Mouse (Mus musculus) natural killer cell, adult 2 months (primary cell): ENCODE measurements around the gene Fbxw24.
"Not testable (repeated sequence)": the region's sequence is repeated elsewhere in the genome, so short reads cannot be mapped to it uniquely, and the experiment has no call there.

Source experiments
- DNase-seq, 2 experiments: peaks; one replicate each; pipeline ENCODE4 v3.0.0; 2022; ENCODE audit warnings: low spot score in 2 of 2

Gene Fbxw24

DNA sequence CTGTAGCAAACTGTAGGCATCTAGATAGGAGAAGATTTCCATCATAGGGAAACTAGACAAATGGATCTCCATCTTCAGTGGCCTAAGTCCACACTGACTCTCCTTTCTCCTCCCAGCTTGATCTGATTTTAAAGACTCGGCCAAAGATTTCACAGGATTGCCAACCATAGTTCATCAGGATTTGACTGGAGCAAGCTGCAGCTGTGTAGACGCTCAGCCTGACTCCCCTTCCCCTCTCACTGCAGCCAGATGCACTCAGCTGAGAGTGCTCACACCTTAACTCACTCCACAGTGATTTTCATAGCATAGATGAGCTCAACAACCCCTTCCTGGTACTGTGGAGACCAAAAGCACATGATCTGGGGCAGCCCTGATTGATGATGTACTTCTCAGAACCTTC, at the start of gene Fbxw24:
TSS of gene Fbxw24 (minus strand) at position 101 of the 400 bp plus-strand sequence.
- not testable (repeated sequence) for DNase-seq

DNA sequence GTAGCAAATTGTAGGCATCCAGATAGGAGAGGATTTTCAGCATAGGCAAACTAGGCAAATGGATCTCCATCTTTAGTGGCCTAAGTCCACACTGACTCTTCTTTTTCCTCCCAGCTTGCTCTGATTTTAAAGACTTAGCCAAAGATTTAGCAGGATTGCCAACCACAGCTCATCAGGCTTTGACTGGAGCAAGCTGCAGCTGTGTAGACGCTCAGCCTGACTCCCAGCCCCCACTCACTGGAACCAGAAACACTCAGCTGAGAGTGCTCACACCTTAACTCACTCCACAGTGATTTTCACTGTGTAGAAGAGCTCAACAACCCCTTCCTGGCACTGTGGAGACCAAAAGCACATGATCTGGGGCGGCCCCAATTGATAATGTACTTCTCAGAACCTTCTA, 38.7 kb upstream of the Fbxw24 start, which contains the start of gene Fbxw25:
TSS of gene Fbxw25 (minus strand) at position 101 of the 400 bp plus-strand sequence.
- DNase-seq = not testable (repeated sequence)

DNA sequence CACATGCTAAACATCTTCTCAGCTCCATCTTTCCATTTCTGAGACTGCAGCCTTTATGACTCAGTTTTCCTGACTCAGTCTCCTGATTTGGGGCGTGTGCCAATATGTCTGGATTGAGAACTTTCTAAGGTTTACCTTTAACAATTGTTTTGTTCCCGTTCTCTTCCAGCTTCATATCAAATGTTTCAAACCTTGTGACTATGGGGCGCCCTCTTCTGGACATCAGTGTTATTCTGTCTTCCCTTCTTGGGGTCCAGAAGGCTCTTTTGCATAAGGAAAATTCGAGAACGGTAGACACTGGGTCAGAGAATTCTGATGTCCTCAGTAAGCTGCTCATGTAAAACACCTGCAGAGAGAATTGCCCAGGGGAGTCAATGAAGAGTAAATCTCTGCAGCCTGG, 19.0 kb downstream of the Fbxw24 start:
- not testable (repeated sequence) for DNase-seq

DNA sequence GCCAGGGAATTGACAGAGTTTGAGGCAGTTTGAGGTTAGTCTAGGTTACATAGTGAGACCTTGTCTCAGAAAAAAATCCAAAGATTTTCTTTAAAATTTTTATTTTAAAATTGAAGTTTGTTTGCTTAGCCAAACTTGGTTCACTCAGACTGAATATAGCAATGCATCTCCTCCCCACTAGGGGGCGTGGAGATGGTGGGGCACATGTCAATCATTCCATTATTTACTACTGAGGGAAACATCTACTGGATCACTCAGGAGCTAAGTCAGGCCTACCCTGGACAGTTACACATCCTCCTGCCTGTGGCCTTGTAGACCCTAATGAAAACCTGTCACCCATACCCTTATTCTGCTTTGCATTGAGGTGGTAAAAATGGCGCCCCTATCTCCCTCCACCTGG, 23.7 kb downstream of the Fbxw24 start:
- DNase-seq = not testable (repeated sequence)

DNA sequence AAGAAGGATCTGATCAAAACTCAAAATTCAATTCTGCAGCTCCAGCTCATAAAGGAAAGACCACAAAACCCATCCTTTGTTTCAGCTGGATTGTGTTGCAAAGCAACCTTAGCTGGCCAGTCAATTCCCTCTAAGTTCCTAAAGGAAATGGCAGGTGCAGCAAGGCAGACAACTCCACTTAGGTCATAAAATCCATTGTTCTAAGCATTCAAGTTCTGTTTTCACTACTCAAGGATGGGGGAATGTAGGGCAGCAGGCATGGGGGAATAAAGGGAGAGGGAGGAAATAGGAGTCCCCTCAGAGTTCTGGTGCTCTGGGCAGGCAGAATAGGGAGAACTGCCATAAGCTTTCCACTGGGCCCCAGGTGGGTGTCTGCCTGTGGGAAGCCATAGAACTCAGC, 28.6 kb downstream of the Fbxw24 start:
- no peak for DNase-seq

DNA sequence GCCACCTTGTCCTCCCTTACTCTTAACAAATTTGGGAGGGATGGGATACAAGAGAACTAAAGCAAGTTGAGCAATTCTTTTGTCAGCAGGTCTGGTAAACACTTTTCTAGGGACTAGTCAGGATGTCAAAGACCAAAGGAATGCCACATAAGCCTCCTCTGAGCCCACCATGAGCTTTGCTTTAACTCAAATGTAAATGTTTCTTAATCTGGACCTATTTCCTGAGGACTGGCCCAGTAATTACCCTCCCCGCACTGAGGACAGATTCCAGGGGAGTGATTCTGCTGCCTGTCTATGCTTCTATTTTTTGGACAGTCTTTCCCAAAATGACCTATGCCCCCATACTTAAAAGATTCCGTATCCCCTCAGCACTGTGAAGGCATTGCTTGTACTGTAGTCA, 31.0 kb downstream of the Fbxw24 start:
- DNase-seq = no peak

DNA sequence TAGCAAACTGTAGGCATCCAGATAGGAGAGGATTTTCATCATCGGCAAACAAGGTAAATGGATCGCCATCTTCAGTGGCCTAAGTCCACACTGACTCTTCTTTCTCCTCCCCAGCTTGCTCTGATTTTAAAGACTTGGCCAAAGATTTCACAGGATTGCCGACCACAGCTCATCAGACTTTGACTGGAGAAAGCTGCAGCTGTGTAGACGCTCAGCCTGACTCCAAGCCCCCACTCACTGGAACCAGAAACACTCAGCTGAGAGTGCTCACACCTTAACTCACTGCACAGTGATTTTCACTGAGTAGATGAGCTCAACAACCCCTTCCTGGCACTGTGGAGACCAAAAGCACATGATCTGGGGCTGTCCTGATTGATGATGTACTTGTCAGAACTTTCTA, 57.7 kb downstream of the Fbxw24 start, which contains the start of gene Fbxw15:
TSS of gene Fbxw15 (minus strand) at position 101 of the 400 bp plus-strand sequence.
- not testable (repeated sequence) for DNase-seq

DNA sequence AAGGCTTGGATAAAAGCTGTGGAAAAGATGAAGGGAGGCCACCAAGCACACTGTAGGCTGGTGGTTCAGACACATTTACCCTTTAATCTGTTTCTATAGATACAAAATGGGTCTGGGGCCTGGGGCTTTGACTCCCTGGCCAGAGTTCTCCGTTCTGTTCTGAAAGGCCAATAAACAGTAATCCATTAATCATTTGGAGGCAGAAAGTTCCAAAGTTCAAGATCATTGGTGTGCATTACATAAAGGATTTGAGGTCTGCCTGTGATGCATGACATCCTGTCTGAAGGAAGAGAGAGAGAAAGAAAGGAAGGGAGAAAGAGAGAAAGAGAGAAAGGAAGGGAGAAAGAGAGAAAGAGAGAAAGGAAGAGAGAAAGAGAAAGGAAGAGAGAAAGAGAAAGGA, 60.3 kb downstream of the Fbxw24 start:
- no peak for DNase-seq

DNA sequence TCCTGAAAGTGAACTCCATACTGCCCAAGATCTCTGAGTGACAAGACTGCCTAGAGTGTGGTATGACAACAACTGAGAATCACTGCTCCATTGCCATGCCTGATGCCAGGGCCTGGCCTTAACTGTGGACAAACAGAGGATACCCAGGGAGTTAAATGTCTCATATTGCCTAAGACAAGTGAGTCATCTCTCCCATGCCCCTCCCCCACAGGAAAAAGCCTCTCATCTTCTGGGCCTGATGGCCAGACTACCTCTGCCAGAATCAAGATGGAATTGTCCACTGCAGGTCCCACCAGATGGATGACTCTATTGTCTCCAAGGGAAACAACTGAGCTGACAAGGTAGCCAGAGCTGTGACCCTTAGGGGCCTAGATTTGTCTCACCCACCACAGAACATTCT, 63.8 kb downstream of the Fbxw24 start:
- not testable (repeated sequence) for DNase-seq

DNA sequence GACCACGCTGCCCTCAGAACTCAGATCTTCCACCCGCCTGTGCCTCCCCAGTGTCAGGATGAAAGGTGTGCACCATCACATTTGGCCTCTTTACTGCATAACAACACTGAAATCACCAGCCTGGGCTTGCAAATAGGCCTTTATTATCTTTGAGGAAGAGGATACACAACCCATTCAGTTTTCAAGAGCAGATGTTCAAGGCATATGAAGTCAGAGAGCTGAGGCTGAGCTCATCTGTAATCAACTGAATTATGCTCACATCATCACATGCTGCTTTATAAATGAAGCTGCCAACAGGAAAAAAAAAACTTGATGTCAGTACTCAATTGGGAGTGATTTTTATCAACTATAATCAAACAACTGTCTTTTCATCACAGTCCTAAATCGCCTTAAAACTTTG, 73.4 kb downstream of the Fbxw24 start:
- no peak for DNase-seq
